Mouse (Mus musculus) megakaryocyte, adult 5-6 weeks (primary cell): ENCODE data around the gene Thbs1. TPM values are rescaled to one million over a fixed set of nuclear protein-coding genes. Genes with fewer than 3 reads are reported as not detected.
"Not testable (repeated sequence)": the region's sequence is repeated elsewhere in the genome, so short reads cannot be mapped to it uniquely, and the experiment has no call there.

Experiments
- ATAC-seq: 2 replicates; pipeline ENCODE4 v1.8.0; 2016; ENCODE audit warnings: mild to moderate bottlenecking, inconsistent platforms; ENCODE audit not compliant: poor library complexity, severe bottlenecking
- total RNA-seq, 2 experiments: library from RNA; stranded (forward) in 1 of 2; stranded (reverse) in 1 of 2; fragments of 153-499, 151-499 nt in 1 of 2; fragments of 221-1000, 200-1000 nt in 1 of 2; gene quantifications; 2 replicates each; pipeline versions ENCODE4 v1.2.3 to v1.2.4; 2015 to 2017

Thbs1 gene
- total RNA-seq, 2 experiments from 2014 or later: 28.8 to 32.7 TPM

DNA sequence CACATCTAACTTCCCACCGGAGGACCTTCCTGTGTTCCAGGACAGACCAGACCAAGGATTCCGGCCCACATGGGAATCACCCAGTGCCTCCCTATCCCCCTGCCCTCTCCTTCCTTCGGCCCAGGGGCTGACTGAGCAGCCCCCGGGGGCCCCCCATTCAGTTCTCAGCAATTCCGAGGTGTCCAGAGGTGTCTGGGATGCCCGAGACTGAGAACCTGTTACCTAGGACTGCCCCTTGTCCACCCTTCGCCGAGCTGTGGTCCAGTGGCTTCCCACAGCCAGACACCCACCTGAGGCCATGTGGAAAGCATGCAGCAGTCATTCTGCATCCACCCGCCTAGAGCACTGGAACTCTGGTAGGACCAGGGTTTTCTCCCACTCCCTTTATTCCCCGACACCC lies 30.0 kb downstream of the Thbs1 start:
- ATAC-seq: no peak

DNA sequence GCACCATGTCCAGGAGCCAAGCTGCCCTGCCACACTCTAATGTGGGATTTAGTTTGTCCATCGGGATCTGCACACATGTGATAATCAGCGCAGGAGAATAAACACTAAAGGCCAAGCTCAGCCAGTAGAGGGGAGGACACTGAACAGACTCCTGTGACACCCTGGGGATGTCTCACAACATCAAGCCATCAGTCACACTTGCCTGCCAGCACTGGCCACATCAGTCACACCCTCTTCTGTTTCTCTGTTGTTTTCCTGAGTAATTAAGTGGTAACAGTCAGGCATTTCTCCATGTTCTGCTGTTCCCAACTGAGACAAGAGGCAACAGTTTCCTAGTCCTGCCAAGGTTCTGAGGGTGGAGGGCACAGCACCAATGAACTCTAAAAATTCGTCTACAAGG lies 36.1 kb downstream of the Thbs1 start:
- ATAC-seq: not testable (repeated sequence)

DNA sequence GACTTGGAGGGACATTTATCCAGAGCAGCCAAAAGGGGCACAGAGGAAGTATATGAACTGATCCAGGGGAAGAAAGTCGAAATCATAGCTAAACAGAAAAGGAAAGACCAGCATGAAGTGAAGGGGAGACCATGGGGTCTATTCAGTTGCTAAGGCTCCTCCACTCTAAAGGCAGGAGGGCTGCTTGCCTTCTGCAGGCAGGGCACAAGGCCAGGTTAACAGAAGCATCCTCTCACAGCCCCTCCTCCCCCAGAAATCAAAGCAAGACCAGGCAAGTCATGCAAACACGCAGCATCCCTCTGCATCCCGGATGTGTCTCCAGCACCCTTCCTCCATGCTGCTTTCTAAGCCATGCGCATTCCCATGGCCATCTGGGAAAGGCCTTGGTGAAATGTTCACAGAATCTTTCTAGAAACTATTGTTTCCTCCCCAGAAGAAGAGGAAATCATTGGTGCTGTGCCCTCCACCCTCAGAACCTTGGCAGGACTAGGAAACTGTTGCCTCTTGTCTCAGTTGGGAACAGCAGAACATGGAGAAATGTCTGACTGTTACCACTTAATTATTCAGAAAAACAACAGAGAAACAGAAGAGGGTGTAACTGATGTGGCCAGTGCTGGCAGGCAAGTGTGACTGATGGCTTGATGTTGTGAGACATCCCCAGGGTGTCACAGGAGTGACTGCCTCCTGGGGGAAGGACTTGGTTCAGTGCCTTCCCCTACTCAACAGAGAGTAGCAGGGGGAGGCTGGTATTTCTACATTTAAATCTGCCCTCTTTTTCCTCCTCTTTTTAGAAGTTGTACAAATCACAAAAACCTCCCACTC lies 36.9 kb downstream of the Thbs1 start:
- ATAC-seq: no peak

DNA sequence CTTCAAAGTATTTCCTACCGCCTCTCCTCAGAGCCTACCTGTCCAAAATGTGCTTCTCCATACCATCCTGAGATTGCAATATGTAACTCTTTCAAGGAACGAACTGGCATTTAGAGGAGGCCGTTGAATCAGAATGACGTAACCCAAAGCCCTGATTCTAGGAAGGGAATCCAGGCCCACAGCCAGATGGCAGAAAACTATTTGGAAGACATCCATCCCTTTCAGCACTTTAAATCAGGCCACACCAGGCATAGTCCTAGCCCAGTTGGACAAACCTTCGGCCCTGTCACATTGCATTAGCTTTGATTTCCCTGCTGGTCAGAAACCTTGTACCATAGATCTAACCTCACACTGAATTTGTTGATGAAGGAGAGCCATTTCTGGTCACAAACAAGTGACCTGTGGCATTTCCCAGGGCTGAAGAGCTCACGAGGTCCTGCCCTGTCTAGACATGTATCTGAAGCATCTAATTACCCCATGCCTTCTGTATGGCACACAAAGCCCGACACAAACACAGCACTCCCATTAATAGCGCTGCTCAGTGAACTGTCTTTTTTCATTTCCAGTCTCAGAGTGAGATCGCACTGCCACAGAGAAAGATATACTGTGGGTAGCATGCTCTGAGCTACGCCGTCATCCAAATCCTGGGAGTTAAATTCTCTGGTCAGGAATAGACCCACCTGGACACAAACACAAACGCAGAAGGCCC lies 38.3 kb downstream of the Thbs1 start:
- ATAC-seq: no peak

DNA sequence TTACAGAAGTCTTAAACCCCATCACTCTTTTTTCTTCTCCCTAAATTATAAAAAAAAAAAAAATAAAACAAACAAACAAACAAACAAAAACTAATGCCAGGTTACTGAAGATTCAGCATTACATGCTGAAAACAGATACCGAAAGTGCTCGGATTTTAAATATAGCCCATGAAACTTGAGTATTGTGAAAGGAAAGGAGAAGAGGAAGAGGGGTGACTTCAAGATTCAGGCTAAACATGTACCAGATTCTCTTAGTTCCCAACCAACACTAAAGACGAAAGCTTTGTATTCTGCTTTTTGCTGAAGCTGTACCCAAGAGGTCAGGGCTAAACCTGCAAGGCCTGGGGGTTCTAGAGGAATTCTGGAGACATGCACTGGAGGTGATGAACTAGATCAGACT lies 46.4 kb downstream of the Thbs1 start:
- ATAC-seq: peak; percentile 88

DNA sequence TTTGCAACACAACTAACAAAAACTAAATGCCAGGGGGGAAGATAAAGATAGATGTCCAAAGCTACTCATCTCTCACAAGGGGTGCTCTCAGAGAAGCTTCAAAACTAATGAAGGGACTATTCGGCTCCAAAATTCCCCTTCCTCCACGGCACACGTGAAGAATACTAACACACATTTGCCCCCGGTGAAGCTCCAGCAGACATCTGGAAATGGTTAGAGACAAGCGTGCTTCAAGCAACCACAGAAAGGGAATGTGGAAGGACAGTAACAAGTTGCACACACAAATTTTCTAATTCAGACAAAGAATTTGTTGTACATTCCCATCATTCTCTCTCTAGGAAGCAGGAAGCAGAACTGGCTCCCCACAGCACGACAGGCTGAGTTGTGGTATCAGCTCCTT lies 47.5 kb downstream of the Thbs1 start:
- no peak for ATAC-seq

DNA sequence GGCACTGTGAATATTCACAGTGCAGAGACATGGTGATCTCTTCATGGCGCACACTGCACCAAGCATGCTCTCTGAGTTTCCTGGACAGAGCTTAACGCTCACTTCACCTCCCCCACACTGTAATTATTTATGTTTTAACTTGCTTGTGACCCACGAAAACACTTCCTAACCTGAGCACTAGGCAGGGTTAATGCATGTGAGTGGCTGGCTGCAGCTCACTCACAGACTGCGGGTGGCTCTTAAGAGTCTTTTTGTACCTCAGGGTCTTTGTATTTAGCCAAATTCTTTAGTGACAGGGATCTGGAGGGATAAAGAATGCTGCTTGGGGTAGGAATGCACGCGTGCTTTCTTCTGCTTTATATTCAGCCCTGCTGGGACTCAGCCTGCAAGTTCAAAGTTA lies 48.9 kb downstream of the Thbs1 start:
- no peak for ATAC-seq

DNA sequence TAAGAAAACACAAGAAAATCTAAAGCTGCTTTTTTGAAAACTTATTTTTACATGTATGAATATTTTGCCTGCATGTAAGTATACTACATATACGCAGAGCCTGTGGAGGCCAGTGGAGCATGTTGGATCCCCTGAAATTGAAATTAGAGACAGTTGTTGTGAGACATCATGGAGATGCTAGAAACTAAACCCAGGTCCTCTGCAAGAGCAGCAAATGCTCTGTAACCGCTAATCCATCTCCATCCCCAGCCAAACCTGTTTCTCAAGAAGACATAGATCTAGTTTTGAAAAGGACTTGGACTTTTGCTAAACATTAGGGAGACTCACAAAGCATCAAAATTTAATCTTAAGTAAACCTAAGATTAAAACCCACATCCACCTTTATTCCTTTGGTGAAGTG lies 49.3 kb downstream of the Thbs1 start:
- no peak for ATAC-seq

DNA sequence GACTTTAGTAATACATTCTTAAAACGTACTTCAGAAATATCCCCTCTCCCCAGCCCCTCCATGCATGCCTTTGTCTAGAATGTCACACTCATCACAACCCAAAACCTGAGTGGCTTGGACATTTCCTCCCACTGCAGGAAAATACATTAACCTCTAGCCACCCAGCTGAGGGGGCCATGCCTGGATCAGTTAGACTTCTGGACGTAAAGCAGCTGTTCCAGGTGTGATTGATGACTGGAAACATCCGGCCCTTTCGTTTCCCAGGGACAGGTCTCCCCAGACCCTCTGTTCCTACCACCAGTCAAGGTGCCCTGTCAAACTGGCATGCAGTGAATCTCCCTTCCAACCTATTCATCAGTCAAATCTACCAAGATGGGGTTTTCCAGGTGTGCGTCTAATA lies 50.8 kb downstream of the Thbs1 start:
- ATAC-seq: no peak

DNA sequence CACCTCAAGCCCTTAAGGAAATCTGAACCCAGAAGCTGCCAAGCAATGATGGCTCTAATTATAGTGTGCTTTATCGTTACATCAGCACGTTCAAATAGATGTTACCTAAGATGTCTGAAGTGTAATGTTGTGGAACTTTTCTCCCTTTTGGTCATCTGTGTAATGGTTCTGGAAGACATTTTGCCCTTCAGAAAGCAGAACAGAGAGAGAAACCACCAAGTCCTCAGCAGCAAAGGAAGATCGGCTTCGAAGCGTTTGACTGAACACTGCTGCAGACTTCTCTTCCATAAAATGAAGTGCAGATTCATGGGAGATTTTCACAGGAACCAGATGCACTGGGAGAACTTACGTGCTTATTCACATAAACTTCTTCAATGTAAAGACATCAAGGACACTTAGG lies 52.5 kb downstream of the Thbs1 start:
- ATAC-seq: peak; percentile 35; the same call in 1 of the 2 replicates

DNA sequence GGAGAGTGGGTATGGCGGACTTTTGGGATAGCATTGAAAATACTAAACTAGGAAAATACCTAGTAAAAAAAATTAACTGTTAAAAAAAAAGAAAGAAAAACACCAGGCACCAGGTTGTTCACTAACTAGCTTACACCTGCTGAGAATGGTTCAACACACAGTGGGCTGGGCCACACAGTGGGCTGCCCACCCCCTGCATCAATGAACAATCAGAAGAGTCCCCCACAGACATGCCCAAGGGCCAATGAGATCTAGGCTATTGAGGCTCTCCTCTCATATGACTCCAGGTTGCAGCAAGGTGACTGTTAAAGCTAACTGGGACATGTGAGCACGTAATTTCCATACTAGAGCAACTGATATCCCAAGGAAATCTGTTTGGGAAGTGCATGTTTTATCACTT lies 54.0 kb downstream of the Thbs1 start:
- ATAC-seq: no peak

DNA sequence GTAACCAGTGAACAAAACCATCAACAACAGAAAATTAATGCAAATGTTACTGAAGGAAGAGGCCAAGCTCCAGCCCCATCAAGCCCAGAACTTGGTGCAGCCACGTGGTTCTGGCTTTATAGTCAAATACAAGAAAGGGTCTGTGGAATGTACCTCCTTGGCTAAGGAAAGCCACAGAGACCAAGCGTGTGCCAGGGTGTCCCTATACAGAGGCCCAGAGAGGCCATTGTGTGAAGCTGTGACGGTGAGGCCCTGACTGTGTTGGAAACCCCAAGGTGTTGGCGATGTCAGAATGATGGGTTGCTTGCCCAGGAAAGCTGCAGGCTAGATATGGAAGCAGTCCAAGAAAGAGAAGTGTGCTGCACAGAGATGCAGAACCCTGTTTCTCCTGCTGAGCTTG lies 56.1 kb downstream of the Thbs1 start:
- ATAC-seq: no peak

DNA sequence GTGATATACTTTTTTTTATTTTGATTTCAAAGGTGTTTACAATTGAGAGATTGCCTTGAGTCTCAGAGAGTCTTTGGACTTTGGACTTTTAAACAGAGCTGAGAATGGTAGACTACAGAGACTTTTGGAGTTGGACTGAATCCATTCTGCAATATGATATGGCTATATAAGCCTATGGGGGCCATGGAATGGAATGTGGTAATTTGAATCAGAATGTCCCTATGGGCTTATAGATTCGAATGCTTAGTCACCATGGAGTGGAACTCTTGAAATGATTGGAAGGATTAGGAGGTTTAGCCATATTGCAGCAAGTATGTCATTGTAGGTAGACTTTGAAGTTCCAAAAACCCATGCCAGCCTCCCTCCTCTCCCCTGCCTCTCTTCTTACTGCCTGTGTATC lies 56.5 kb downstream of the Thbs1 start:
- ATAC-seq: no peak

DNA sequence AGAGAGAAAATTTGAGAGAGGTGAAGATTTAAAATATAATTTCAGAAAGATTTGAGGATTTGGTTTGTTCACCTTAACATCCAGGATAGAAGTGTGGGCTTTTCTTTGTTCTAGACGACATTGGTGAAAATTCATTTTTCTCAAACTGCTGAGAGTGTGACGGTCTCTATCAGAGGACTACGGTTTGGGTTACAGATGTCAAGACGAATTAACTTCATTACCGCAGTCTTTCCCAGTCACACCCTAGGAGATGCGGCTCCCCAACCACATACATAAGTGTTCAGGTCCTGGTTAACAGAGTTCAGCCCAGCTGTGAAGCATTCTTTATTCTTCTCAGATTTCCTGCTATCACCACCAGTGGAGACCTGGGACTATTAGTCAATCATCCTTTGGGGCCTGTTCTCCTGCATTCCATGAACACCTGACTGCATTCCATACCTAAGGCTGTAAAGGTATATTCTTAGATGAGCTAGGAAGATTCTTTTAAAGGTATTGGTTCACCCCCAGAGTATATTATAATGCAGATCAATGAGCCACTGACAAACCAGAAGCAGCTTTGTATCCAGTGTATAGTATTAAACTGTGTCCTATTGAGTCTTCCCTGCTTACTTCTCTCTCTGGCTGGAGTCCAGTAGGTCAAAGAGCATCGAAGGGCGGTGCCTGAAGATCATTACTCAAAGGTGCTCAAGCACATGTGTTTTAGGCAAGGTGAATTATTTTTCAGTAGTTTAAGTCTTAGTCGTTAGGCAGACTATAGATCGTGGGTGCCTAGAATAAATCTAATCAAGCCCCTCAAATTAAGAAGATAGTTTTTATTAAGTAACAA lies 63.1 kb downstream of the Thbs1 start:
- ATAC-seq: no peak

Other genes starting within 250 kb of the Thbs1 start
- not detected in 2 replicates for gene Fsip1, start 145.1 kb downstream of the Thbs1 start, total RNA-seq (2015)
- gene Fsip1, start 145.1 kb downstream of the Thbs1 start, total RNA-seq (2017): 0.07 TPM in 1 of 2 replicates, not detected in the other